Mouse (Mus musculus): ENCODE results near the gene Gstz1.
"Not testable (repeated sequence)": the region's sequence is repeated elsewhere in the genome, so short reads cannot be mapped to it uniquely, and the experiment has no call there.

The Gstz1 gene

GRCm38 (mm10) chr12:87146966-87147365 lies at the start of gene Gstz1:
Gene Gstz1 (plus strand): TSS chr12:87147165.
- peak; percentile 91 for DNase-seq

DNA sequence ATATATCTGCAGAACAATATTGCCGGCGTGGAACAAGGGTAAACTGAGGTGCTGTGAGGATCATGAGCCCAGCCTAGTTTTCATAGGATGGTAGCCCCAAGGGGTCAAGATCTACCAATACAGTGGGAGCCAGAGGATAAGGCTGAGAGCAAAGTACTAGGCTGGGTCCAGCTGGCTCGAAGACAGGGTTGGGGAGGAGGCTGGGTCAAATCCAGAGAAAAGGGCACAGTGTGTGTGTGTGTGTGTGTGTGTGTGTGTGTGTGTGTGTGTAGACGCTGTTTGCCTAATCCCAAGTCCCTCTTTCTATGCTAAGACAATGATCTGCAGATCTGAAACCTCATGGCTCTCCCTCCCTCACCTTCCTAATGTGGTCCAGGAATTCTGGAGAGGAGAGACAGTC lies 46.6 kb upstream of the Gstz1 start:
- no peak for DNase-seq

GRCm38 (mm10) chr12:87102165-87102631 lies 44.8 kb upstream of the Gstz1 start, which contains the start of gene Ngb:
Gene Ngb (minus strand): TSS chr12:87102539.
- no peak for DNase-seq

DNA sequence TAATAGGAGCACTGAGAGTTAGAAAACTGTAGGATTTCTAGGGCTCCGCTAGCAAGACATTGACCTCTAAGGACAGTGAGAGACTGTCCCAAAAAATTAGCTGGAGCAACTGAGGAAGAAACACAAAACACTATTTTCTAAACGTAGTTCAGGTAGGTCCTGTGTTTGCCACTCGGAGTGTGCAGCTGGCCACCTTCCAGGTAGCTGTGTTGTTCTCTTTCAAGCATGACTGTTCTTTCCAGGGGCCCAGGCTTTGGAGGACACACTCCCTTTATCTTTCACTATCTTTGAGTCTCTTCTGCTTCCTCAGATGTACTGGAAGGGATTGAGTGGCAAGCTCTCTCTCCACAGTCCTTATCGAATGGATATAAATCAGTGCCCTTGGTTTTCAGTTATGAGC lies 43.5 kb upstream of the Gstz1 start:
- DNase-seq = no peak

GRCm38 (mm10) chr12:87104796-87105195 lies 42.2 kb upstream of the Gstz1 start:
- DNase-seq = no peak

DNA sequence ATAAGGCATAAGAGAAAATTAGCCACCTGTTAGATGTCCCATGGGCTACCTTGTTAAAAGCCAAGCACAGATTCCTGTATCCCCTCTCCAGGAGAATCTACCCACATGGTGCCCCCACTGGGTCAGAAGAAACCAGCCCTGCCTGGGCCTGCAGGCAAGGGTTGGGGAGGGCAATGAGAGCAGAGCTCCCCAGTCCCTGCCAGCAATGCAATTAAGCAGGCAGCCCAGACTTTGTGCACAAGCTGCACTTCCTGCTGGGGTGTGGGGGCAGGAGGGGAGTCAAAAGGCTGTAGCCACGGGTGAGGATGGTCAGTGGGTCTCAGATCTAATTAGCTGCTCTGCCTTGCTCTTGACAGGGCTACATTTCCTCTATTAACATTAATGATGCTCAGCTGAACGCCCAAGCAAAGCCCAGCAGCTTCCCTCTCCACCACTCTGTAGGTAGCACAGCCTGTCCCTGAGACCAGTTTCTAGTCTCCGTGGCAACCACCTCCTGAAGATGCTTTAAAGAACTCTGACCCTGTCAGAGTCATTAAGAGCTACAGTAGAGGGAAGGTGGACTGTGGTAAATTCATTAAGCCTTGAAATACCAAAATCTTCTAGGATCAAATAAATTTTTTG lies 39.5 kb upstream of the Gstz1 start:
- DNase-seq = no peak

- DNase-seq = no peak
Observed at GRCm38 (mm10) chr12:87121918-87122589, 24.9 kb upstream of the Gstz1 start.

DNA sequence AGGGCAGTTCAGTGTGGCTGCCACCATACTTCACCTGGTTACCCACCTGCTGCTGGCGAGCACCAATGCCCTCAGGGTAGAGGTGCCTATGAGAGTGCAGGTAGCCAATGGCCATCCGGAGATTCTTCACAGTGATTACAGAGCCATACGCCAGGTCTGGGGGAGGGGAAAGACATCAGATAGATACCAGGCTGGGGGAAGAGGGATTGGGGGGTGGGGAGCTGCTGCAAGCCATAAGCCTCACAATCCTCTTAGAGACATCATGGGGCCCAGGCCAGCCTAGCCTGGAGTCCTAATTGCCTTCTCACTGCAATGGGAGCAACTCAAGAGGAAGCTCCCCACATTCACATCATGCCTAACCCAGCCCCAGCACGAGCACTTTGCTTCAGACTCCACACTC lies 19.7 kb upstream of the Gstz1 start:
- no peak for DNase-seq

- DNase-seq = no peak
Observed at GRCm38 (mm10) chr12:87130224-87130623, 16.7 kb upstream of the Gstz1 start.

- DNase-seq = no peak
Observed at GRCm38 (mm10) chr12:87131181-87131580, 15.8 kb upstream of the Gstz1 start.

DNA sequence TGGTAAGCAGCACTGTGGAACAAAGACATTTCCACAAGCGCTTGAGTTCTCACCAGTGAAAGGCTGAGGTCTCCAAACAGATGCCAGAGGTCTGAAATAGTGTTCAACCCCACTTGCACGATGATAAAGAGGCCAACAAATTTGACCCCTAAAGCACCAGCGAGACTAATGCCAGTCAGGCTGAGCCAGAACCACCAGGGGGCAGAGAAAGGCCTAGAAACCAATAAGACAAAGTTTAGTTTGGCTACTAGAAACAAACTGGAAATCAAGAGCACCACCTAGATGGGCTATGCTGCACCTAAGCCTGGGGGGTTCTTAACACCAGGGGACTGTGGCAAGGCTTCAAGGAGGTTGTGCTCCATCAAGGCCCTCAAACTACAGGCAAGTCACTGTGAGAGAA lies 15.3 kb upstream of the Gstz1 start:
- DNase-seq = no peak

DNA sequence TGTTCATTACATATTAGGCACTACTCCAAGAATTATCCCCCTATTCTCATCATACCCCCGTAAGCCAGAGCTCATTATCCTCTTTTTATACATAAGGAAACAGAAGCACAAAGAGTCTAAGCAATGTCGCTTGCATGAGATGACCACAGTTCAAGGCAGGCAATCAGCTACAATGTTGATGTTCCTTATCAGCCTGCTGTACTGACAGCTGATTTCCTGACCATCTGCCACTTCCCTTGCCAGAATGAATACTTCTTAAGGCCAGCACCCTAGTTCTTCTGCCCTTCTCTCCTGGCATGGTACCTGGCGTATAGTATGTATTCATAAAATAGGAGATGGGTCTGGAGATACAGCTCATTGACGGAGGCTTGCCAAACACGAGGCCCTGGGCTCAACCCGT lies 14.8 kb upstream of the Gstz1 start:
- no peak for DNase-seq

- no peak for DNase-seq
Observed at GRCm38 (mm10) chr12:87132784-87133183, 14.2 kb upstream of the Gstz1 start.

DNA sequence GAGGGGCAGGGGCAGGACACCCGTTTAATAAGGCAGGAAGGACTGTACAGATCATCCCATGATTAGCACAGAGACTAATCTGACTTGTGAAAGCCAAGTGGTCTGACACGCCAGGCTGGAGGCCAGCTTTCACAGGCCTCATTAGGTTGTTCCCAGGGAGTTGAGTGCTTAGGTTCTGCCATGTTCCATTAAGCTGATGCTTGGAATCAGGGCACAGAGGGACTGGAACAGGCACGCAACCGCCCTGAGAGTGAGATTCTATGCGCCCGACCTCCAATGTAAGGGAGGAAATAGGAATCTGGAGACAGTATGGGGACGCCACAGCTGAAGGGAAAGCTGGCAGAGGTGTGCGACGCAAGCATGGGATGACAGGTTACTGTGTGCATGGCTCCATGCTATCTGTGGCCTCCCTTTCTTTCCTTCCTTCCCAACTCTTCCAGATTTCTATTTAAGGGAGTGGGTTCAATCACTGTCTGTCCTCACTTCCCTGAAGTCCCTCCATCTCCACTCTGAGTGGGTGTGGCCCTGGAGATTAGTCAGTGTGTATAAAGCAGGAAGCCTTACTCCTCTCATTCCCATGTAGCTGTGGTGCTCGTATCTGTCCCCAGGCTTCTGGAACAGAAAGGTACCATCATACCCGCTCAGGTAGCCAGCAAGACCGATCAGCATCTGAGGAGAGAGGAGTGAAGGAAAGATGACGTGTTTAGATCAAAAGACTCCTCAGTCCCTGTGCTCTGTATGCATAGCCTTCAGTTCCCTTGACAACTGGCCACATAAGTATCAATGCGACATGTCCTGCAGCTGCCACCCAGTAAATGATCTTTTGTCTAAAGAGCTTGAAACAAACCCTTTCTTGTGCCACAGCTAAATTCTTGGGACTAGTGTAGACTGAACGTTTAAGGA lies 9.3 kb upstream of the Gstz1 start:
- DNase-seq = no peak

- DNase-seq = no peak
Observed at GRCm38 (mm10) chr12:87138342-87138701, 8.6 kb upstream of the Gstz1 start.

GRCm38 (mm10) chr12:87138768-87139167 lies 8.2 kb upstream of the Gstz1 start:
- no peak for DNase-seq

DNA sequence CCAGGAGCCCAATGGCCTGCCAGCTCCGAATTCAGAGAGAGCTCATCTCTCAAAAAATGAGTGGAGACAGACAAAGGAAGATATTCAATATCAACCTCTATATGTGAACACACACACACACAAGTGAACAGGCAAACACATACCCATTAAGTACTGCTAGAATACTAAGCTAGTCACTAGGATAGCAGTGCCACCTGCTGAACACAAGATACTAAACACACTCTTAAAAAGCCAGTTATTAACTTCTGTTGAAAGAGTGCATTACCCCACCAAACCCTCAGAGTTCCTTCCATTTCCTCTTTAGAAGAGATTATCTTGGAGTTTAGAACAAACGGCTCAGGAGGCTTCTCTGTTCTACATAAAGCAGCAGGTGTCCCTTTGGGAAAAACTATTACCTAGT lies 4.8 kb upstream of the Gstz1 start:
- DNase-seq = no peak

GRCm38 (mm10) chr12:87147395-87148089 lies 577 bp downstream of the Gstz1 start, which contains the start of gene Pomt2:
Gene Pomt2 (minus strand): TSS chr12:87147968.
- DNase-seq = peak; percentile 94

DNA sequence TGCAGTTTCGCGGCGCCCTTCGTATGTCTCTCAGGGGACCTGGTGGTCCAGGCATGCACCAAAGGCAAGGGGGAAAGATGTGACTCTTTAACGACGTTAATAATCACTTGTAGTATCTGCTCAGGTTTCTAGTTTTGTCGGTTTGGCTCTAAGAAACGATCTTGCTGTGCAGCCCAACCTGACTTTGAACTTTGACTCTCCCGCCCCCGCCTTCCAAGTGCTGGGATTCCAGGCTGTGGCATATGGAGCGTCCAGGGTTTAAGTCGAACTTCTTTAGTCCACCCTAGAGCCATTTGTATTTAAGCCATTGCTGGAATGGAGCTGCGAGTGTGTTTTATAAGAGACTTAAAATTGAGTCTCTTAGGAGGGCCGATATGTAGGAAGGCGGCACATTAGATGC lies 1.2 kb downstream of the Gstz1 start:
- peak; percentile 9 for DNase-seq

GRCm38 (mm10) chr12:87149471-87149870 lies 2.5 kb downstream of the Gstz1 start:
- DNase-seq = no peak

DNA sequence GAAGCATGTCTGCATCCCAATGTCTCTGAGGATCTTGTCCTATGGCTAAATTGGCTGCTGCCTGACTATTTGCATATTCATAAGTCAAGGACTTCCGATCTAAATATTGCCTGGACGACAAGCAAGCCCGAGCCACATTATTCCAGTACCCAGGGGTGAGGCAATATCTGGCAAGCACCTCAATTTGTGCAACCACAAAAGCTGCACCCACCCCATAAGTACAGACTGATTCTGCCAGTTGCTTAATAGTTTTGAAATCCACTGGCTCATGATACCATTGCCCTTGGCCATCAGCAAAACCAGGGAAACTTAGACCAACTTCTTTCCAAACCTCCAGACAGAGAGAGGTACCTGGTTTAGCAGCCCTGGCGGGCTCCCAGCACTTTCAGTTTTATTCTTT lies 7.5 kb downstream of the Gstz1 start:
- DNase-seq = not testable (repeated sequence)

- no peak for DNase-seq
Observed at GRCm38 (mm10) chr12:87157361-87157760, 10.4 kb downstream of the Gstz1 start.

- no peak for DNase-seq
Observed at GRCm38 (mm10) chr12:87158099-87158498, 11.1 kb downstream of the Gstz1 start.

Data from right cerebral cortex, adult 18-20 months (tissue).